Mouse (Mus musculus) liver, postnatal 0 days (tissue): ENCODE data around the gene Unc13a.

Experiments
- CTCF ChIP-seq: sonication (generic); IDR thresholded peaks from 2 replicates; pipeline ENCODE4 v1.5.1; 2016; ENCODE audit warnings: antibody characterized with exemption, low read depth
- EP300 ChIP-seq: IDR thresholded peaks from 2 replicates; pipeline ENCODE4 v1.6.1; 2016; ENCODE audit warnings: antibody characterized with exemption, low read depth, mild to moderate bottlenecking

DNA sequence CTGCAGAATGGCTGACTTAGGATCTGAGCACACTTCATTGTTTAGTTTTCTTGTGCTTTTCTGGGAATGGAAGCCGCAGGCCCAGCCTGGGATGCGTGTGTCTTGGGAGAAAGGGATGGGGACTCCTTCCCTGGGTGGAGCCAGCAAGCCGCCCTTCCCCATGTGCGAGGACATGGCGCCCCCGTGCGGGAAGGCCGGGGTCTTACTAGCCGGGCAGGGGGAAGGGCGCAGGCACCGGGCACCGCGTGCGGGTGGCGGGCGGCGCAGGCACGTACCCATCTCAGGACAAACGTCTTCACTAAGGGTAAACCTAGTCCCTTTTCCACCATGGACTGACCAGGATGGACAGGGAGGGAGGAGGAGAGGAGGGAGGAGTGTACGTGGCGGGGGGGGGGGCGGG, 38.4 kb downstream of the Unc13a start:
- TF ChIP-seq EP300 = no peak
- TF ChIP-seq CTCF = peak; percentile 80
